Mouse (Mus musculus) heart, adult 2 months (tissue): Measurements from ENCODE around the gene Morn4.

Source experiments
- CTCF ChIP-seq: fragments of 200-600 bp; IDR thresholded peaks from 2 replicates; pipeline ENCODE4 v1.8.1; 2022; ENCODE audit warnings: antibody characterized with exemption, mild to moderate bottlenecking, moderate library complexity
- EP300 ChIP-seq: fragments of 200-500 bp; IDR thresholded peaks from 2 replicates; pipeline ENCODE4 v1.6.1; 2011; ENCODE audit warnings: low read depth, low read length, control low read depth; ENCODE audit not compliant: insufficient read depth
- POLR2A ChIP-seq: fragments of 200-500 bp; IDR thresholded peaks from 2 replicates; pipeline ENCODE4 v1.6.1; 2011; ENCODE audit warnings: mild to moderate bottlenecking, low read depth, low read length, control low read depth; ENCODE audit not compliant: insufficient read depth

DNA sequence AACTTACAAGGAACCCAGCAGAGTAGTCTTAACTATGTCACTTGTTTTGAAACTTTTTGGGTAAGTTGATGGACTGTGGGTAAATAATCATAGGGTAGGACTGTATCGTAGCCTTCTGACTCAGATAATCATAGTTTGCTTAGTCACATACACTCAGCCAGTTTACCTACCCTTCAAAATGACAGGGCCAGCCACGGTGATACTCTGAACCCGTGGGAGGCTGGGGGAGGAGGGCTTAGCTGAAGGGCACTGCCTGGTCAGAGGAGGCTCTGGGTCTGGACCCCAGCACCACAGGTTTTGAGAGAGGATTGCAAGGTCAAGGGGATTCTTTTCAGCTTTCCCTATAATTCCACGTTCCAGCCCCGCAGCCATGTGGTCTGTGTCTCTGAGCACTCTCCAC lies 32.4 kb upstream of the Morn4 start:
- no peak for TF ChIP-seq POLR2A
- TF ChIP-seq CTCF, result no peak
- no peak for TF ChIP-seq EP300
